Mouse (Mus musculus) layer of hippocampus, postnatal 25 days (tissue): Measurements from ENCODE around the gene Snx18. TPM values are rescaled to one million over a fixed set of nuclear protein-coding genes. Genes with fewer than 3 reads are reported as not detected.

Experiments used
- DNase-seq, 2 experiments: peaks; one replicate each; pipeline ENCODE4 v3.0.0; 2022; ENCODE audit warnings: mixed read lengths in 2 of 2, low spot score in 1 of 2; ENCODE audit errors: extremely low spot score in 1 of 2
- total RNA-seq, 2 experiments: library from RNA; stranded (reverse); gene quantifications; 2 replicates each; pipeline ENCODE4 v1.2.3; 2021

Gene Snx18
- total RNA-seq, 2 experiments from 2014 or later = 22.5 to 24.2 TPM

GRCm38 (mm10) chr13:113572046-113572686 lies 46.2 kb downstream of the Snx18 start:
- no peak for DNase-seq

- no peak for DNase-seq
These were observed 48.8 kb downstream of the Snx18 start for GRCm38 (mm10) chr13:113569526-113569925.

- DNase-seq = no peak
These were observed 51.4 kb downstream of the Snx18 start for GRCm38 (mm10) chr13:113566951-113567350.

- DNase-seq = no peak
These were observed 52.0 kb downstream of the Snx18 start for GRCm38 (mm10) chr13:113566411-113566810.

GRCm38 (mm10) chr13:113559646-113560045 lies 58.7 kb downstream of the Snx18 start:
- DNase-seq = no peak

GRCm38 (mm10) chr13:113556538-113556937 lies 61.8 kb downstream of the Snx18 start:
- no peak for DNase-seq

- no peak for DNase-seq
These were observed 63.1 kb downstream of the Snx18 start for GRCm38 (mm10) chr13:113555226-113555625.

- DNase-seq = no peak
These were observed 64.6 kb downstream of the Snx18 start for GRCm38 (mm10) chr13:113553603-113554230.

GRCm38 (mm10) chr13:113552341-113552740 lies 66.0 kb downstream of the Snx18 start:
- DNase-seq = no peak

- no peak for DNase-seq
These were observed 67.3 kb downstream of the Snx18 start for GRCm38 (mm10) chr13:113550866-113551565.

GRCm38 (mm10) chr13:113549021-113549420 lies 69.3 kb downstream of the Snx18 start:
- DNase-seq = no peak

- no peak for DNase-seq
These were observed 70.4 kb downstream of the Snx18 start for GRCm38 (mm10) chr13:113547807-113548426.

- DNase-seq = no peak
These were observed 76.0 kb downstream of the Snx18 start for GRCm38 (mm10) chr13:113542374-113542773.

Other genes with a start within 250 kb of the Snx18 start
- gene Hspb3, start 45.1 kb upstream of the Snx18 start, total RNA-seq = 1 to 10 TPM in 1 of 2 experiments, under 1 TPM in 1; 0.99 to 2.2 TPM
- 10 to 100 TPM; 62.8 to 65.1 TPM for gene Arl15, start 175.9 kb upstream of the Snx18 start, total RNA-seq